Mouse (Mus musculus): ENCODE results near the gene Mcub.

The Mcub gene

DNA sequence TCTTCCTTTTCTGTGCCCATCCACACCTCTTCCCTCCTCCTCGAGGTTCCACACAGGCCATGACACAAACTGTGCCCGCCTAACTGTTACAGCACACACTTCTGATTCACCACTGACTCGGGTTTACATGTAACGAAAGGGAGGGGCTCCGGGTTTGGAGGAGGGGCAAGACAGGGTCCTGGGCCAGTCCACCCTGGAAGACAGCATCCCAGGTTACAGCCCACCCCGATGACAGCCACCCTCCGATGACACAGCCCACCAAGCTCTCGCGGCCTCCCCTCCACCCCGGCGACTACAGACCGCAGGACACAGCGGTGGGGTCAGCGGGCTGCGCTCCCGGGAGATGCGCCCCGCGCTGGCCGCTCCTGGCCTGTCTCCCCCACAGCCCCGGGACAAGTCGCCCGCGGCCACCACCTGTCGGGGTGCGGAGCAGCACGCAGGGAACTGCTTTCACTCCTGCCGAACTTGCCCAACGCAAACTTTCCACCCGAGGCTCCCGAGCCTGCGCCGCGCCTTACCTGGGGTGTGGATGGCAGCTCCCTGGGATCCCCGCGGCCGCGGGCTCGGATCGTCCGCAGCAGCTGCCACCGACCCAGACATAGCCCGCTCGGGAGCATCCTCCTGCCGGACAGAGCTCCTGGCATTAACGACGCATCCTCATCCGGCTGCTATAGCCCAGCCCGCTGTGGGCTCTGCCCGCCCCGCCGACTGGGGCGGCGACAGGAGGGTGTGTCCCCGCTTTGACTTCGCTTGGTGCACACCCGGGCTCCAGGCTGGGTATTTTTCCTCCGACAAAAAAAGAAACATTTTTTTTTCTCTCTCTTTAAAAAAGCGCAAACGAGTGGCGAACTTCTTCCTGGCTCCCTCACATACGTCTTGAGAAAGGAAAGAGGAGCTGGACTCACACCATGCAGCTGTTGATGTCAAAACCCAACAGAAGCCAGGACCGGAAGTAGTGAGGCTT lies at the start of gene Mcub:
Mcub (minus strand) TSS at position 775 of the 964 bp plus-strand sequence.
- DNase-seq (ENCODE audit: low read depth, low spot score): peak; percentile 12

- DNase-seq (ENCODE audit: low read depth, low spot score): no peak
Observed at GRCm38 (mm10) chr3:130012943-130013342, 42.9 kb upstream of the Mcub start.

GRCm38 (mm10) chr3:130011236-130011635 lies 41.2 kb upstream of the Mcub start:
- no peak for DNase-seq (ENCODE audit: low read depth, low spot score)

- DNase-seq (ENCODE audit: low read depth, low spot score): no peak
Observed at GRCm38 (mm10) chr3:130006141-130006540, 36.1 kb upstream of the Mcub start.

GRCm38 (mm10) chr3:130000926-130001325 lies 30.9 kb upstream of the Mcub start:
- no peak for DNase-seq (ENCODE audit: low read depth, low spot score)

- DNase-seq (ENCODE audit: low read depth, low spot score): no peak
Observed at GRCm38 (mm10) chr3:129998526-129998925, 28.5 kb upstream of the Mcub start.

DNA sequence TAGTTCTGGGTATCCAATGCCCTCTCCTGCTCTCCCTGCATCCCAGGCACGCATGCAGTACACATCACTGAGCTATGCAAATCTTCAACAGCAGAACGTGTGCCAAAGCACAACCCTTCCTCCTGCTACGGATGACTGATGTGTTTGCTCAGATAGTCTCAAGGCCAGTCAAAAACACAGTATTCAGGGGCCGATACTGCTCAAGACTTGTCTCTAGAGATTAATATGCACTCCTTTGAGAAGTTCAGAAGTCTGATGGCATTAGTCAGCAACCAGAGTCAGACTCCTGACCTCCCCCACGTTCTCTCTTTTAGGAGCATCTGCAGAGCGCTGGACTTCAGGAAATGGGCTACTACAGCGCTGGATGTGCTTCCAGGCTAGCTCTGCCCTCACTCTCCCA lies 28.0 kb upstream of the Mcub start:
- no peak for DNase-seq (ENCODE audit: low read depth, low spot score)

GRCm38 (mm10) chr3:129997324-129997723 lies 27.3 kb upstream of the Mcub start:
- no peak for DNase-seq (ENCODE audit: low read depth, low spot score)

DNA sequence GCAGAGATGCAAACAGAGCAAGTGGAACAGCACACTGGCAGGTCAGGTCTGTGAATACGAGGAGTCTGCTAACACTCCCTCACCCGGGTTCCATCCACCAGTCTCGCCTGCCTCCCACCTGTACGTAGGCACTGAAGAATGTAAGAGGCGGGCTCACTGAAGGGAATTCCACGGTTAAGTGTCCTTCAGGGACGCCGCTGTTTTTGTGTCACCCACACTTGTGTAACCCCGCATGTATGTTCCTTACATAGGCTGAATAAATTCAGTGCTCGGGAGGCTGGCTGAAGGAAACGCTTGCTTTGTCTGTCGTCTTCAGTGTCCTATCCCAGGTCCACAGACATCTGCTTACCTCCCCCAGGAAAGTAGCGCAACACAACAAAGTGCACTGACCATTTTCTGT lies 17.3 kb upstream of the Mcub start:
- DNase-seq (ENCODE audit: low read depth, low spot score): no peak

DNA sequence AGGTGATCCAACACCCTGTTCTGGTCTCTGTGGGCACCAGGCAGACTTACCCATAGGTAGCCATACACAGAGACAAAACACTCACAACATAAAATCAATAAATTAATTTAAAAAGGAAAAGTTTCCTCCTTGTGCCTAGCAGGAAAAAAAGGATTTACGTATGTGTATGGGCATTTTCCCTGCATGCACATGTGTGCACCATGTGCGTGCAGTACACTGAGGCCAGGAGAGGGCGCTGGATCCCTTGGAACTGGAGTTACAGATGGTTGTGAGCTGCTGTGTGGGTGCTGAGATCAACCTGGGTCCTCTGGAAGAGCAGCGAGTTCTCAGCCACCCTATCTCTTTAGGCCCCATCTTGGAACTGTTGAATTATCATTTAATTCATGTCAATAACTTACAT lies 15.3 kb upstream of the Mcub start:
- DNase-seq (ENCODE audit: low read depth, low spot score): peak; percentile 42

- no peak for DNase-seq (ENCODE audit: low read depth, low spot score)
Observed at GRCm38 (mm10) chr3:129984797-129985196, 14.8 kb upstream of the Mcub start.

GRCm38 (mm10) chr3:129982271-129982670 lies 12.3 kb upstream of the Mcub start:
- no peak for DNase-seq (ENCODE audit: low read depth, low spot score)

DNA sequence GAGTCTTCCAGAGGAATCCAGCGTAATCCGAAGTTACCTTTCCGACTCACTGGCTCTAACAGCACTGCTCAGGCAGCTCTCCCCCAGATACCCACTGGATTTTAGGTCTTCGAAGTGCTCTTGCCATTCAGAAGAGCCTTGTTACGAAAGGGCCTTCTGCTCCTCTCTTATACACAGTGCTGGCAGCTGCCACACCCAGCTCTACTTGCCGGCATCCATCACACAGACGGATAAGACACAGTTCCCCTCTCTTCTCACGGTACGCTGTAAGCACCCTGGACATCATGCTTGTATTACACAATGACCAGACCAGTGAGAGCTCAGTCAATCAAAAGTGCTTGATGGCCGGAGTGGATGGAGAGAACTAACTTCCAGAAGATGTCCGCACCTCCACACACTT lies 11.8 kb upstream of the Mcub start:
- no peak for DNase-seq (ENCODE audit: low read depth, low spot score)

DNA sequence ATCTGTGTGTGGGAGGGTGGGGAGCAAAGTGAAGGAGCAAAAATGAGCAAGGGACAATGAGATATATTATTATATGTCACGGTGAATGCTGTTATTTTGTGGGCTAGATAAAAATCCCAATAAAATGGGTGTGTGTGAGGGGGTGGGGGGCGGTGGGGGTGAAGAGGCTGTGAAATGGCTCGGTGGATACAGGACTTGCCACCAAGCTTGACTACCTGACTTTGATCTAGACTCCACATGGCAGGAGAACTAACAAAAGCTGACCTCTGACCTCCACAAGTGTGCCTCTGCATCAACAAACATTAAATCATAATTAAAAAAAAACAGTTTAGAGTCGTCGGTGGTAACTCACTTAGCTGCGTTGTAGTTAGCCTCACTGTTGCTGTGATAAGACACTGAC lies 9.5 kb upstream of the Mcub start:
- DNase-seq (ENCODE audit: low read depth, low spot score): no peak

DNA sequence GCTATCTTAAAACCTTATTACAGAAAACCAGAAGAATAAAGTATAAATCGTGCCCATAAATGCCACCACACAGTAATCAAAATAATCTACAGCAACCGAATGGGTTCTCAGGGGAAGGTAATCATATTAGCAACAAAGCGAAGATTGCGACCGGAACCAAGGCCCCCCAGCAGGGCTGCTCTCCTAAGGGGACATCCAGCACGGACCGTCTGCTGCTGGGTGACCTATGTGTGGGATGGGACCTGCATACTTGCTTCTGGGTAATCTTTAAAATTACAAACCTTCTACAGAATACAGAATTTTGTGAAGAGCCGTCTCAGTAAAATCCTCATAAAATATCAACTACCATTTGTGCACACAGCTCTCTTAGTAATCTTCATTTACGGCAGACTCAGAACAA lies 8.7 kb upstream of the Mcub start:
- no peak for DNase-seq (ENCODE audit: low read depth, low spot score)

DNA sequence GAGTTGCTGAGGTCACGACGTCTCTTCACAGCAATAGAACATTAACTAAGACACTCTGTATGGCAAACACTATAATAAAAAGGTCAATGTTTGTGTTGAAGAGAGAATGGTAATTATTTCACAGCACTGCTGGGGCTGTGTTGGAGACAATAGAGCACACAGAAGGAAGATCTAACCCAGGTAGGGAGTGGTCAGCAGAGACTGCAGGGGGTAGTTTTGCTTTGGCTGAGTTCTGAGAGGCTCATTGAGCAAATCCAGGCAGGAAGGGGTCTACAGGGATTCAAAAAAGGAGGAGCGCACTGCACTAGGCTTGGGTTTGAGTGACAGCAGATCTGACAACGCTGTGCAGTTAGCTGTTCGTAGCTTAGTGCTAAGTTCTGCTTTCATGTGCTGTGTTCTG lies 6.3 kb upstream of the Mcub start:
- peak; percentile 28 for DNase-seq (ENCODE audit: low read depth, low spot score)

- no peak for DNase-seq (ENCODE audit: low read depth, low spot score)
Observed at GRCm38 (mm10) chr3:129970529-129971515, 816 bp upstream of the Mcub start.

DNA sequence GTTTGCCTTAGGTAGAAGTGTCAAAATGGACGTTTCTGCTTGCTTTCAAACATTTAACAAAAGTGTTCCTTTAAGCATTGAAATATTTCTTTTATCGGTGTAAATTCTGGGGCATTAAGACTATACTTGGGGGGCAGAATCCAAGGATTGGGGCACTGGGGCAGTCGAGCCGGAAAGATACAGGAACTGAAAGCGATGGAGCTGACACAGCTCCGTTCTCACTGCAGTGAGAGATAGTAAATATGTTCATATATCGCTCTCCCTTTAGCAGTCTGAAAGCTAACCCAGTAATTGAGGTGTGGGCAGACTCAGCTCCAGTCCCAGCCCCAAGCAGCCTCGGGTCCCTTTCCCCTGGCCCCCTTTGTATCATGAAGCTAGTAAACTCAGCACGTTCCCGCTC lies 975 bp downstream of the Mcub start:
- DNase-seq (ENCODE audit: low read depth, low spot score): no peak

- DNase-seq (ENCODE audit: low read depth, low spot score): no peak
Observed at GRCm38 (mm10) chr3:129967874-129968273, 2.1 kb downstream of the Mcub start.

GRCm38 (mm10) chr3:129964681-129965080 lies 5.3 kb downstream of the Mcub start:
- no peak for DNase-seq (ENCODE audit: low read depth, low spot score)

GRCm38 (mm10) chr3:129962533-129962932 lies 7.5 kb downstream of the Mcub start:
- DNase-seq (ENCODE audit: low read depth, low spot score): no peak

GRCm38 (mm10) chr3:129953296-129953695 lies 16.7 kb downstream of the Mcub start:
- no peak for DNase-seq (ENCODE audit: low read depth, low spot score)

All from ES-CJ7 (cell line).